Mouse (Mus musculus): ENCODE measurements around the gene Robo4. TPM values are rescaled to one million over a fixed set of nuclear protein-coding genes. Genes with fewer than 3 reads are reported as not detected.

Robo4 gene
- polyA plus RNA-seq, 1 experiment from 2014 or later = 2.5 TPM

DNA sequence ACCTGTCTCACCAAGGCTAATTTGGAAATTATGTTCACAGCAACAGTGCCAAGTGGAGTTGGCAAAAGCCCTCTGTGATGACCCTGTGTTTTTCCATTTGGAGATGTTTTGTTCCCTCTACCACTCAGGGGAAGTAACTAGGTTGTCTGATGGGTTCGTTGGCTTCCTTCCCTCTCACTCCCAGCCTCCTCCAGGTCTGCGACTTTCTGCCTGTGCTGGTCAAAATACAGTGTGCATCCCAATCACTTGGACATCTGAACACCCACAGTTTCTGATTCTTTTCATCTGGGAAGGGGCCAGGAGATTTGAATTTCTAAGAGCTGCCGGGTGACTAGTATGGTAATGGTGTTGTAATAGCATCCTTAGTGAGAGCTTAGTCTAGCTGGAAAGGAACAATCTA, 59.9 kb downstream of the Robo4 start:
- H3K27ac ChIP-seq (ENCODE audit: low read depth, low read length) = no peak overlapping the region
- H3K4me1 ChIP-seq (ENCODE audit: control insufficient read depth, insufficient read depth, low read length) = peaks cover 6% of the 10 kb centered on the region; the same call in 1 of the 2 replicates
- H3K9ac ChIP-seq (ENCODE audit: low read depth, low read length) = no peak overlapping the region
- H3K4me3 ChIP-seq (ENCODE audit: low read depth, low read length) = no peak overlapping the region
- H3K36me3 ChIP-seq (ENCODE audit: control insufficient read depth, insufficient read depth, low read length) = no peaks in the 10 kb centered on the region
- 9% methylated on average over 3 of the region's 3 CpGs for WGBS (ENCODE audit: insufficient replicate concordance)
- ATAC-seq (replicated peaks; ENCODE audit: insufficient number of reproducible peaks, low FRiP score, low TSS enrichment) = no peak
- peaks cover 62% of the 10 kb centered on the region for H3K27me3 ChIP-seq (ENCODE audit: control insufficient read depth, insufficient read depth, low read length)
- H3K4me2 ChIP-seq = no peak overlapping the region
- no peaks in the 10 kb centered on the region for H3K9me3 ChIP-seq (replicated peaks; ENCODE audit: control insufficient read depth, low read length)

GRCm38 (mm10) chr9:37462764-37463163, 61.1 kb downstream of the Robo4 start:
- WGBS (ENCODE audit: insufficient replicate concordance) = 11% methylated on average over 7 of the region's 7 CpGs

More at GRCm38 (mm10) chr9:37462764-37463163, 61.1 kb downstream of the Robo4 start:
- Histone ChIP-seq H3K36me3 (ENCODE audit: control insufficient read depth, insufficient read depth, low read length) (no peaks in the 10 kb centered on the region), H3K4me2 (no peak overlapping the region), H3K9me3 (replicated peaks; ENCODE audit: control insufficient read depth, low read length) (no peaks in the 10 kb centered on the region), H3K9ac (ENCODE audit: low read depth, low read length) (no peak overlapping the region), H3K27ac (ENCODE audit: low read depth, low read length) (no peak overlapping the region), H3K4me3 (ENCODE audit: low read depth, low read length) (no peak overlapping the region), H3K4me1 (ENCODE audit: control insufficient read depth, insufficient read depth, low read length) (peaks cover 6% of the 10 kb centered on the region; the same call in 1 of the 2 replicates), H3K27me3 (ENCODE audit: control insufficient read depth, insufficient read depth, low read length) (peaks cover 50% of the 10 kb centered on the region)
- no peak for ATAC-seq (replicated peaks; ENCODE audit: insufficient number of reproducible peaks, low FRiP score, low TSS enrichment)

Other genes with a start within 250 kb of the Robo4 start
- gene Tmem218, start 193.7 kb upstream of the Robo4 start, polyA plus RNA-seq (2014; fragmentation: Nextera tagmentation; extraction: Ambion mirVana) = 8.2 and 8.7 TPM in 2 replicates
- gene Slc37a2, start 146.2 kb upstream of the Robo4 start, polyA plus RNA-seq (2014; fragmentation: Nextera tagmentation; extraction: Ambion mirVana) = 0.94 and 1.6 TPM in 2 replicates
- 3.4 and 5.3 TPM in 2 replicates for gene Ccdc15, start 53.5 kb upstream of the Robo4 start, polyA plus RNA-seq (2014; fragmentation: Nextera tagmentation; extraction: Ambion mirVana)
- not detected in 2 replicates for gene Hepacam, start 34.5 kb upstream of the Robo4 start, polyA plus RNA-seq (2014; fragmentation: Nextera tagmentation; extraction: Ambion mirVana)
- gene Robo3, start 31.3 kb downstream of the Robo4 start, polyA plus RNA-seq (2014; fragmentation: Nextera tagmentation; extraction: Ambion mirVana) = 0.29 and 0.35 TPM in 2 replicates
- gene Msantd2, start 87.4 kb downstream of the Robo4 start, polyA plus RNA-seq (2014; fragmentation: Nextera tagmentation; extraction: Ambion mirVana) = 20.2 and 20.5 TPM in 2 replicates
- 45.4 and 59.6 TPM in 2 replicates for gene Esam, start 126.2 kb downstream of the Robo4 start, polyA plus RNA-seq (2014; fragmentation: Nextera tagmentation; extraction: Ambion mirVana)
- gene Vsig2, start 137.4 kb downstream of the Robo4 start, polyA plus RNA-seq (2014; fragmentation: Nextera tagmentation; extraction: Ambion mirVana) = 1.5 and 1.6 TPM in 2 replicates
- gene Nrgn, start 151.0 kb downstream of the Robo4 start, polyA plus RNA-seq (2014; fragmentation: Nextera tagmentation; extraction: Ambion mirVana) = 4.8 and 5.2 TPM in 2 replicates
- gene Siae, start 153.8 kb downstream of the Robo4 start, polyA plus RNA-seq (2014; fragmentation: Nextera tagmentation; extraction: Ambion mirVana) = 7.8 and 10.6 TPM in 2 replicates
- gene Spa17, start 211.8 kb downstream of the Robo4 start, polyA plus RNA-seq (2014; fragmentation: Nextera tagmentation; extraction: Ambion mirVana) = 5.7 and 10.0 TPM in 2 replicates